Mouse (Mus musculus) erythroblast, adult 5-6 weeks (primary cell): ENCODE results near the gene Susd4. TPM values are rescaled to one million over a fixed set of nuclear protein-coding genes. Genes with fewer than 3 reads are reported as not detected.

ENCODE experiments used
- total RNA-seq, 2 experiments: library from RNA; stranded (forward) in 1 of 2; stranded (reverse) in 1 of 2; fragments of 150-400 nt in 1 of 2; fragments of 200-764, 138-1000 nt in 1 of 2; gene quantifications; 2 replicates each; pipeline versions ENCODE4 v1.2.3 to v1.2.4; 2015 to 2017; ENCODE audit warnings: low replicate concordance in 2 of 2

Gene Susd4
- total RNA-seq, 2 experiments from 2014 or later: not detected

Other genes starting within 250 kb of the Susd4 start
- 4.6 and 7.5 TPM in 2 replicates for gene Capn2, start 246.3 kb upstream of the Susd4 start, total RNA-seq (2015; ENCODE audit: low replicate concordance)
- 7.2 and 11.4 TPM in 2 replicates for gene Capn2, start 246.3 kb upstream of the Susd4 start, total RNA-seq (2017; ENCODE audit: low replicate concordance)
- not detected in 2 replicates for gene Capn8, start 198.9 kb upstream of the Susd4 start, total RNA-seq (2015; ENCODE audit: low replicate concordance)
- not detected in 2 replicates for gene Capn8, start 198.9 kb upstream of the Susd4 start, total RNA-seq (2017; ENCODE audit: low replicate concordance)
- not detected in 2 replicates for gene Ccdc185, start 14.7 kb upstream of the Susd4 start, total RNA-seq (2015; ENCODE audit: low replicate concordance)
- gene Ccdc185, start 14.7 kb upstream of the Susd4 start, total RNA-seq (2017; ENCODE audit: low replicate concordance): not detected in 2 replicates
- 2.7 TPM in 1 of 2 replicates, not detected in the other for gene Tlr5, start 190.9 kb downstream of the Susd4 start, total RNA-seq (2015; ENCODE audit: low replicate concordance)
- 0.85 TPM in 1 of 2 replicates, not detected in the other for gene Tlr5, start 190.9 kb downstream of the Susd4 start, total RNA-seq (2017; ENCODE audit: low replicate concordance)